Mouse (Mus musculus) ES-E14 (cell line): Measurements from ENCODE around the gene Resp18.

Experiments used
- HCFC1 ChIP-seq: IDR thresholded peaks from 2 replicates; pipeline ENCODE4 v1.6.1; 2012; ENCODE audit warnings: low read length, inconsistent platforms, borderline replicate concordance; ENCODE audit not compliant: insufficient read depth
- MAFK ChIP-seq: IDR thresholded peaks from 2 replicates; pipeline ENCODE4 v1.6.1; 2014; ENCODE audit warnings: mild to moderate bottlenecking, low read depth, low read length, inconsistent platforms; ENCODE audit not compliant: insufficient read depth
- ZC3H11A ChIP-seq: IDR thresholded peaks from 2 replicates; pipeline ENCODE4 v1.6.1; 2012; ENCODE audit warnings: low read depth, mild to moderate bottlenecking, inconsistent platforms, low read length, borderline replicate concordance
- ZNF384 ChIP-seq: IDR thresholded peaks from 2 replicates; pipeline ENCODE4 v1.6.1; 2012; ENCODE audit warnings: low read depth, low read length, inconsistent platforms

DNA sequence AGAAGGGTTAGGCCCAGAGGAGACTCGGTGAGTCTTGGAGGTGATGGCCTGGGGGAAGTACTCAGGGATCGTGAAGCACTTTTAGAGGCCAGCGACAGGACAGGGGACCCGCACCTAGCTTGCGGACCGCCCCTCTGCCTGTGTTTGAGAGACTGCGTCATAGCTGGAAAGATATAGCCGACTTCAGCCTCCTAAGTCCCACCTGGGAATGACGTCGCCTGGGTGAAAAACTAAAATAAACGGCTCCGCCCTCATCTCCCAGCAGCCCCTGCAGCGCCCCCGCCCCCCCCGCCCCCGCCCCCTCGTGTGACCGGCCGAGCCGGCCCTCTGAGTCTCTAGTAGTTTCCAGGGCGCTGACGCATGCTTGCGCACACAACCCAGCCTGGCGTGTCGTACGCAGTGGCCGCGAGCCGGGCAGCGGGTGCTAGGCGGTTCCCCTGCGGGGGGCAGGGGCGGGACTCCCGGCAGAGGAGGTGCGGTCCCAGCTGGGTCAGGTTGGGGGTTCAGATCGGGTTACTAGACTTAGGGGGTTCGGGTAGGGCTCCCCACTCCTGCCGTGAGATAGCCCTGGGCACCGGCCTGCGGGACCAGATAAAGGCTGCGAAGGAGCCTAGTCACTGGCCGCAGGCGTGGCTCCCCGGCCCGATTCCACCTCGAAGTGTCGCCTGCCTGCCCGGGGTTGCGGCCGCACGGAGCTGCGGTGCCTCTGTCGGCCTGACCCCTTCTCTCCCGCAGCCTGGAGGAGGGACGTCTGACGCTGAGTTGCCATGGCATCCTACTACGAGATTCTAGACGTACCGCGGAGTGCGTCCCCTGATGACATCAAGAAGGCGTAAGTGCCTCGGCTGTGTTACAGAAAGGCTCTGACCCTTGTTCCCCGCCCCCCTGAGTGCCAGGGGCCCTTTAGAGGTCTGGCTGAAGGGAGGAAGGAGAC is 41.8 kb downstream of the Resp18 start, which contains the start of gene Dnajb2:
- no peak for TF ChIP-seq ZC3H11A
- no peak for TF ChIP-seq MAFK
- no peak for TF ChIP-seq ZNF384
- no peak for TF ChIP-seq HCFC1
